Mouse (Mus musculus) megakaryocyte progenitor cell, adult 5-6 weeks (primary cell): ENCODE measurements at regions not wholly inside any gene's neighbourhood (a gene's known extent, or its start where the extent isn't known, plus 50 kb on each side); places are given as distances from the start of the nearest gene placed in this dataset.
A peak's percentile ranks its signal among the peaks of the same experiment; 100 is the strongest.

ENCODE experiments used
- ATAC-seq: replicated peaks from 2 replicates; pipeline ENCODE4 v1.8.0; 2016; ENCODE audit warnings: mild to moderate bottlenecking, moderate TSS enrichment, inconsistent platforms; ENCODE audit not compliant: poor library complexity

GRCm38 (mm10) chr13:85570886-85571527 lies 282.1 kb upstream of the Rasa1 start:
- no peak for ATAC-seq

- no peak for ATAC-seq
Observed at GRCm38 (mm10) chr13:85557821-85558220, 268.9 kb upstream of the Rasa1 start.

GRCm38 (mm10) chr13:85556101-85556853 lies 267.3 kb upstream of the Rasa1 start:
- ATAC-seq, result peak; percentile 95

- peak; percentile 67 for ATAC-seq
Observed at GRCm38 (mm10) chr13:85553072-85553471, 264.1 kb upstream of the Rasa1 start.

- ATAC-seq, result peak; percentile 37
Observed at GRCm38 (mm10) chr13:85509671-85510070, 220.7 kb upstream of the Rasa1 start.

- ATAC-seq, result no peak
Observed at GRCm38 (mm10) chr13:85508552-85508951, 219.6 kb upstream of the Rasa1 start.

GRCm38 (mm10) chr13:85507374-85508101 lies 218.6 kb upstream of the Rasa1 start:
- ATAC-seq, result peak; percentile 69

- ATAC-seq, result peak; percentile 16
Observed at GRCm38 (mm10) chr13:85506875-85507274, 217.9 kb upstream of the Rasa1 start.

GRCm38 (mm10) chr13:85506030-85506429 lies 217.1 kb upstream of the Rasa1 start:
- no peak for ATAC-seq

- ATAC-seq, result no peak
Observed at GRCm38 (mm10) chr13:85505046-85505445, 216.1 kb upstream of the Rasa1 start.

GRCm38 (mm10) chr13:85504001-85504400 lies 215.1 kb upstream of the Rasa1 start:
- no peak for ATAC-seq

GRCm38 (mm10) chr13:85498696-85499095 lies 209.8 kb upstream of the Rasa1 start:
- peak; percentile 87 for ATAC-seq

GRCm38 (mm10) chr13:85484790-85485189 lies 195.9 kb upstream of the Rasa1 start:
- no peak for ATAC-seq

- ATAC-seq, result no peak
Observed at GRCm38 (mm10) chr13:85483348-85483747, 194.4 kb upstream of the Rasa1 start.

- ATAC-seq, result no peak
Observed at GRCm38 (mm10) chr13:85479405-85479804, 190.5 kb upstream of the Rasa1 start.

GRCm38 (mm10) chr13:85476274-85476846 lies 187.4 kb upstream of the Rasa1 start:
- 0 out of 2 replicates have a peak, but pooled peaks have one; percentile 23 for ATAC-seq

- ATAC-seq, result no peak
Observed at GRCm38 (mm10) chr13:85471340-85471739, 182.4 kb upstream of the Rasa1 start.

GRCm38 (mm10) chr13:85459387-85459786 lies 170.5 kb upstream of the Rasa1 start:
- ATAC-seq, result no peak

GRCm38 (mm10) chr13:85458611-85459010 lies 169.7 kb upstream of the Rasa1 start:
- ATAC-seq, result no peak

- no peak for ATAC-seq
Observed at GRCm38 (mm10) chr13:85439581-85439980, 150.7 kb upstream of the Rasa1 start.

- no peak for ATAC-seq
Observed at GRCm38 (mm10) chr13:85437875-85438274, 148.9 kb upstream of the Rasa1 start.
